Mouse (Mus musculus) neutrophil, adult 5-6 weeks (primary cell): Measurements from ENCODE around the gene Proca1. TPM values are rescaled to one million over a fixed set of nuclear protein-coding genes. Genes with fewer than 3 reads are reported as not detected.

Source experiments
- ATAC-seq: fragments of 151-379, 151-347 bp; 2 replicates; pipeline ENCODE4 v1.8.0; 2017; ENCODE audit warnings: mild to moderate bottlenecking, moderate TSS enrichment; ENCODE audit not compliant: insufficient number of reproducible peaks, poor library complexity, low FRiP score, severe bottlenecking; ENCODE audit errors: extremely low read depth
- total RNA-seq: library from RNA; stranded (forward); fragments of 200-1000 nt; gene quantifications from 2 replicates; pipeline ENCODE4 v1.2.3, GENCODE M21; 2017

The Proca1 gene
- 0.74 TPM in 1 of 2 replicates, not detected in the other for total RNA-seq

- ATAC-seq, result no peak
Observed at GRCm38 (mm10) chr11:78193113-78193512, at the start of gene Proca1. Gene Proca1, plus strand, starts transcription at chr11:78193392.

GRCm38 (mm10) chr11:78143520-78143919, 49.7 kb upstream of the Proca1 start:
- ATAC-seq, result no peak

DNA sequence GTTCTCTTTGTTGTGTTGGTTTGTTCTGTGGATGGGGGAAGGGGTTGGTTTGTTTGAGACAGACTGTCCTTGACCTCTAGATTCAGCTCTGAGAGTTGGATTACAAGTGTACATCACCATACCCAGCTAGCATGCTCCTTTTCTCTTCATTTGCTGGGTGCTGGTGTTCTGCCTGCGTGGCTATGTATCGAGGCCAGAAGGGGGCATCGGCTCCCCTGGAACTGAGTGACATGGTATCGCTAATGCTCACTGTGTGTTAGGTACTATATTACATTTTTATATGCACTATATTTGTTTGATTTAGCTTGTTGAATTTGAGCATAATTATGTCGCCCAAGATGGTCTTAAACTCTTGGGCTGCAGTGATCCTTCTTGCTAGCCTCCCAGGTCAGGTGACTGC, 47.0 kb upstream of the Proca1 start:
- ATAC-seq, result no peak

DNA sequence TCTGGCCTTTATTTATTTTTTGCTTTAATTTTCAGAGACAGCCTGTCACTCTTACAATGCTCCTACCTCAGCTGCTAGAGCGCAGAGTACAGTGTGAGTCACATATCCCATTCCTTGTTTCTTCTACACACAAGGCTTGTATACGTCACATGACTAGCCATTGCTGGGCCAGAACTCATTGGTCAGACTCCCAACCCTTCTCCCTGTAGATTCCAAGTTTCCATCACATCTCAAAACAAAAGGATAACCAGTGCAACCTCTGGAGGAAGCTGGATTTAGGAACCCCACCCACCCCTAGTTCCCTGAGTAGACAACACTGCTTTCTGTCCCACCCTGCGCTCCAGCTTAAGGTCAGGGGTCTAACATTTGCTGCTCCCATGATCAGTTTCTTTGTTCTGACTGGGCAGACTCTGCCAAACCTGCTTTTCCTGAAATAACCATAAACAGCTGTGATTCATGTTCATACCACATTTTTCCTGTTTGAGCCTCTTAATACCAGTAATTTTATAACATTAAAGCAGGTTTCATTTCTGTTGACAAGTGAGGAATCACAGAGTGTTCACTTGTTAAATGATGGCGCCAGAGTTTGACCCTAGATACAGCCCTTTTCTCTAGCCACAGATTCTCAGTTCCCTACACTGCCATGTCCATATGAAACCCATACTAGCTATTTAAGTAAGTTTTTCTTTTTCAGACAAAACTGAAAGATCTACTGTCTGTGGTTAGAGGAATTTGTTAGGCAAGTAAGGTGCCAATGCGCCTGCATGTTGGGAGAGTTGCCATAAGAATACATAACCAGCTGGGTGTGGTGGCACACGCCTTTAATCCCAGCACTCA, 46.3 kb upstream of the Proca1 start:
- no peak for ATAC-seq

DNA sequence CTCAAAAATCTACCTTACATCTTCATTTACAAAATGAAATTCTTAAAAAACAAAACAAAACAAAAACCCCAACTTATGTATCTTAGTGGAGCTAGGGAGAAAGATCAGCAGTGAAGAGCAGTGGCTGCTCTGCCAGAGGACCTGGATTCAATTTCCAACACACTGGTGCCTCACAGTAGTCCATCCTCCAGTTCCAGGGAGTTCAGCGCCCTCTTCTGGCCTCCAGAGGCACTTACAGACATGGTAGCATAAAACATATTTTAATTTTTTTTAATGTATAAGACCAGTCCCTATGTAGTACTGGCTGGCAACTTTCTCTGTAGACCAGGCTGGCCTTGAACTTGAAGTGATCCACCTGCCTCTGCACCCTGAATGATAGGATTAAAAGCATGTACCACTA, 42.0 kb upstream of the Proca1 start:
- ATAC-seq, result peak; percentile 25; the same call in 1 of the 2 replicates

- no peak for ATAC-seq
Observed at GRCm38 (mm10) chr11:78152299-78153231, 40.6 kb upstream of the Proca1 start.

GRCm38 (mm10) chr11:78153778-78154177, 39.4 kb upstream of the Proca1 start:
- ATAC-seq, result no peak

DNA sequence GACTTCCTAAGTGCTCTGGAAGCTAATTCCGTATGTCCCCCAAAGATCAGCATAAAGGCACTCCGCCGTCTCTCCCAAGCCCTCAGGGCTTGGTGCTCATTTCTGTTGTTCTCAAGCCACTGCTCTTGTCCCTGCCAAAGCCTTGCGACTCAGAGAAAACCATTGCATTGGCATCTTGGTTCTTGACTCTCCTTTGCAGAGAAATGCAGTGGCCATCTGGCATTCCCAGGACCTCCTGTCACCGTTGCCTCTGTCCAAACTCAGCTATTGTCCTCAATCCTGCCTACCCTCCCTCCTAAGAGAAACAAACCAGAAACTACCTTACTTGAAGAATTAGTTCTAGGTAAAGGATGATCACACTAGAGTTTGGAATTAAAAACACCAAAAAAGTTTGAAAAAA, 37.5 kb upstream of the Proca1 start:
- no peak for ATAC-seq

GRCm38 (mm10) chr11:78156156-78156699, 37.0 kb upstream of the Proca1 start:
- ATAC-seq, result no peak

DNA sequence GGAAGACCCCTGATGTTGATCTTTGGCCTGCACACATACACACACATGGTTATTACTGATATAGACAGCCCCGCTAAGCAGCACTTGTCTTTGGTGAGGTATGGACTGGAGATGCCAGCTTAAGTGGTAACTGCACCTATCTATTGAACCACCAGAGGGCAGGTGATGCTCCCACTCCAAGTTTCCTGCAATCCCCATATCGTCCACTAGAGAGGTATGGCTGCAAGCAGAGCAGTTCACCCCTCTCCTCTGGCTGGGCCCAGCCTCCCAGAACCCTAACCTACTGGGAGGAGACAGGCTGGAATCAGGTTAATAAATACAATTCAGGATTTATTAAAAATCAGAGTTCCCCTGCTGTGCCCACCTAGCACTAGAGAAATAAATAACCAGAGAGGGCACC, 34.1 kb upstream of the Proca1 start:
- ATAC-seq, result peak; percentile 91

GRCm38 (mm10) chr11:78159557-78159956, 33.6 kb upstream of the Proca1 start:
- no peak for ATAC-seq

- ATAC-seq, result no peak
Observed at GRCm38 (mm10) chr11:78160171-78160570, 33.0 kb upstream of the Proca1 start.

- ATAC-seq, result no peak
Observed at GRCm38 (mm10) chr11:78160675-78161074, 32.5 kb upstream of the Proca1 start.

DNA sequence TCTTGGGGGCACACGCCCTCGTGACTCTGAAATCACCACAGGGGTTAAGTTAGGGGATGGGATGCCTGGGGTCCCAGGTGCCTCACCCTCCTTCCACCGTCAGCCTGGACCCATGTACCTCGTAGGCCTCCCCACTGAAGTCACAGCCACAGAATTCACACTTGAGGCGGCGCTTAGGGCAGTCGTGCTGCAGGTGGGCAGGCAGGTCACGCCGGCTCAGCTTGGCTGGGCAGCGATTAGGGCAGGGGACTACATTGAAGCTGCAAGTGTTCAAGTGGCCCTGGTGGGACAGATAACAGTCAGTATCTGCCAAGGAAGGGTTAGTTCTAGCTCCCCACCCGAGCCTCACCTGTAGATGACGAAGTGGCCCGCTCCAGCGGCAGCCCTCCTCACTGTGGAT, 32.0 kb upstream of the Proca1 start:
- ATAC-seq, result no peak

DNA sequence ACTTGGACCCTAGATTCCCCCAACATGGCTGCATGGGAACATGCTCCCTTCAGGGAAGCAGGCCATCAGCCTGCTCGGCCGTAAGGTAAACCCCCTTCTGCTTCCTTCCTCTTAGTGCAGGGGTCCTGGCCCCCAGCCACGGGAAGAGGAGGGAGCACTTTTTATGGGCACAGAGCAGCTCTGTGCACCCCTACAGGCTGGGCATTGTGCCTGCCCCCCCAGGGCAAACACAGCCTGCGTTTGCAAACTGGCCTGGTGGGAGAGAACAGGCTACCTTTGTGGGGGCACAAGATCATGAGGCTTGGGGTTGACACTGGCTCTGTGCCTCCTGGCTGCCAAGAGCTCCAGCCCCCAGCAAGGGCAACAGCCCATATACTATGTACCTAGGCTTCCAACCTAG, 31.2 kb upstream of the Proca1 start:
- no peak for ATAC-seq

DNA sequence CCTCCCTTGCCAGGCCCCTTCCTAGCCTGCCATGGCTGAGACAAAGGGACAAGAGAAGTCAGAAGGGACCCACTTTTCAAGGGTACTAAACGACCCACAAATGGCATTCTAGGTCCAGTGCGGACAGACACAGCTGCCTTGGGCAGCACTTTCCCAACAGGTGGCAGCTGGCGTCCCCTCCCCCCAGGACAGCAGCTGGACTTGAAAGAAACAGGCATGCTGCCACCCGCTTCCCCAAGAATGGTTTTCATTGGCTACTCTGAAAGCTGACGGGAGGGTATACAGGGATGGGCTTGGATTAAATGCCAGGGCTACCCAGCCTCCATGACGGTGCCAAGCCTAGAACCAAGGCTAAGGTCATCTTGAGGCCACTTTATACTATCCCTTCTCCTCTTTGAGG, 30.7 kb upstream of the Proca1 start:
- ATAC-seq, result no peak

DNA sequence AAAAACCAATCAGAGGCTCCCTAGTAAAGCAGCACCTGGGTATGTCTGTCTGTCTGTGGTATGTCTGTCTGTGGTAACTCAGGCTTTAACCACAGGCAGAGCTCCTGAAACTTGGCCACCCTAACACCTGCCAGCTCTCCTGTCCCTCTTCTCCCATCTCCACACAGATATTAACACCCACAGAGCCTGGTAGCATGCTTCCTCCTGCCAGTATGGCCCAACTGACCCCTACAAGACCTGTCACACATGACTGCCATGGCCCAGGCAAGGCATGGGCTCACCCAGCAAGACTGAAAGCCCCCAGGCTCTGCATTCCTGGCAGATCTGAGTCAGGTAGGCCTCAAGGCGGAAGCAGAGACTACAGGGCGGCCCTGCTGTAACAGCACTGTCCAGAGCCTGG, 30.1 kb upstream of the Proca1 start:
- ATAC-seq, result no peak

DNA sequence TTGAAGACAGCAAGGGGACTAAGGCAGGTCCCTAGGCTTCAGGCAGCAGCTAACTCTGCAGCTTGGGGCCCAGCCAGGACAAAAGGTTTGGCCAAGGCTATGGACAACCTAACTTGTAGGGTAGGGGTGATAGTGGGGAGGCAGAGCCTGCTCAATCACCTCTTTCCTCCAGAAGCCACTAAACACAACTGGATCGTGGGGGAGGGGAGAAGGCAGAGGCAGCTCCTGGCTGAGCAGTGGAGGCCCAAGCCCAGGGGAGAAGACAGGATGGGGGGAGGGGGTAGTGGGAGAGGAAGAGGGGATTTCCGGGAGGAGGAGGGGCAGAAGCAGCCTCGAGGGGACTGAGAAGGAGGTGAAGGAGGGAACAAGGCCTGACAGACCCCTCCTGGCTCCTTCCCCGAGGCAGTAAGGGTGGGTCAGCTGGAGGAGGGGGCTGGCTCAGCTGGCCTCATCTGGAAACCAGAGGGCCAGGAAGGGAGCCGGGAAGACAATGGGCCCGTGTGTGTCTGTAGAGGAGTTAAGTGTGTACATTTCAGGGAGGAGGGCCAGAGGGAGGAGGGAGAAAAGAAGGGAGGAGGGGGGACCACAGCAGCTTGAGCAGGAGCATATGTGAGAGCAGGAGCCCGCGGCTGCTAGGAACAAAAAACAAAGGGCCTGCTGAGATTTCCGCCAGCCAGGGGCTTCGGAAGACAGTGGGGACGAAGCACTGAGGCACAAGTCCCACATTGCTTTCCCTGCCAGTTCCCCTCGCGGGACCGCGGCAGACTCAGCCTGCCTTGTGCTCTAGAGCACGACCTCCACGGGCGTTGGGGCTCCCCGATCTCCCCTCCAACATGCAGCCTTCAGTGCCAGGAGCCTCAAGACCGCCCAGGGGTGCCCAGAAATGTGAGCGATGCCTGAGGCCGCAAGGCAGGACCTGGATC, 29.2 kb upstream of the Proca1 start:
- no peak for ATAC-seq

DNA sequence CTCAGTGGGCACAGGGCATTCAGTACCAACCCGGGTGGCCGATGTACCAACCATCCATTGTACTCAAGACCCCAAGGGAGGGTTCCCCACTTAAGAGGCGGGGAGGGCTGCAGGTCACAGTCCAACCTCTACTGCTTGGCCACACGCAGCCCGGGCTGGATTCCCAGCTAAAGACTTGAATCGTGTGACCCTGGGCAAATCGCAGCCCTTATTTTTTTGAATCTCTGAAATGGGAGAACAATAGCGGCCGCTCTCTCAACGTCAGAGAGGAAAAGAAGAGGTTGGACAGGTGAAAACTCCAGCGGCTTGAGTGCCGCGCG, 28.6 kb upstream of the Proca1 start:
- no peak for ATAC-seq
